Mouse (Mus musculus): ENCODE measurements around the gene Arcn1. TPM values are rescaled to one million over a fixed set of nuclear protein-coding genes. Genes with fewer than 3 reads are reported as not detected.

Gene Arcn1
- polyA plus RNA-seq, 2 experiments = 33.5 to 84.1 TPM

GRCm38 (mm10) chr9:44799102-44799957 lies 31.7 kb upstream of the Arcn1 start, which contains the start of gene Tmem25:
TSS of gene Tmem25 (minus strand) at chr9:44799307.
- H3K4me3 ChIP-seq (ENCODE audit: insufficient read depth in 1 of 2, low read depth in 2 of 2, low read length in 2 of 2) = peak within 1 kb of the TSS; percentile 60 to 63
- peak within 1 kb of the TSS; percentile 91 for H3K4me2 ChIP-seq (ENCODE audit: low read depth)
- WGBS (ENCODE audit: insufficient replicate concordance) = under 1% methylated on average over 75 of the region's 75 CpGs
- no peaks in the 10 kb centered on the region for H3K36me3 ChIP-seq (replicated peaks; ENCODE audit: control insufficient read depth, insufficient read depth, low read depth)
- H3K27ac ChIP-seq = no peak within 1 kb of the TSS
- peaks cover 22% of the 10 kb centered on the region for H3K27me3 ChIP-seq (ENCODE audit: control insufficient read depth, insufficient read depth, low read length)
- peak; percentile 89 for ATAC-seq (ENCODE audit: insufficient read depth)
- H3K9ac ChIP-seq (replicated peaks) = peak within 1 kb of the TSS; percentile 52; the same call in 1 of the 2 replicates
- H3K4me1 ChIP-seq (replicated peaks; ENCODE audit: control insufficient read depth in 2 of 2, insufficient read depth in 2 of 2, low read length in 1 of 2) = peaks cover 0 to 8% of the 10 kb centered on the region in 2 experiments; a peak in 3 of 4 replicates
- no peaks in the 10 kb centered on the region for H3K9me3 ChIP-seq (ENCODE audit: control insufficient read depth, low read length)
- peak; percentile 47 to 58 (median 54) for DNase-seq (ENCODE audit: low read depth in 3 of 3, low spot score in 3 of 3)
- TF ChIP-seq CTCF (IDR thresholded peaks at IDR 0.05; ENCODE audit: low read depth) (no peak), EP300 (IDR thresholded peaks at IDR 0.05; ENCODE audit: low read depth) (no peak)

GRCm38 (mm10) chr9:44798298-44798697 lies 30.7 kb upstream of the Arcn1 start:
- WGBS (ENCODE audit: insufficient replicate concordance) = 39% methylated on average over 7 of the region's 7 CpGs
- Histone ChIP-seq H3K9me3 (ENCODE audit: control insufficient read depth, low read length) (no peaks in the 10 kb centered on the region), H3K27me3 (ENCODE audit: control insufficient read depth, insufficient read depth, low read length) (peaks cover 22% of the 10 kb centered on the region), H3K4me1 (replicated peaks; ENCODE audit: control insufficient read depth in 2 of 2, insufficient read depth in 2 of 2, low read length in 1 of 2) (peaks cover 0 to 8% of the 10 kb centered on the region in 2 experiments; a peak in 3 of 4 replicates), H3K36me3 (replicated peaks; ENCODE audit: control insufficient read depth, insufficient read depth, low read depth) (no peaks in the 10 kb centered on the region), H3K9ac (replicated peaks) (no peak overlapping the region), H3K27ac (no peak overlapping the region), H3K4me3 (ENCODE audit: insufficient read depth in 1 of 2, low read depth in 2 of 2, low read length in 2 of 2) (no peak overlapping the region), H3K4me2 (ENCODE audit: low read depth) (no peak overlapping the region)
- no peak for TF ChIP-seq CTCF (IDR thresholded peaks at IDR 0.05; ENCODE audit: low read depth)
- TF ChIP-seq EP300 (IDR thresholded peaks at IDR 0.05; ENCODE audit: low read depth) = no peak
- DNase-seq (ENCODE audit: low read depth in 3 of 3, low spot score in 3 of 3) (no peak), ATAC-seq (ENCODE audit: insufficient read depth) (no peak)

- Histone ChIP-seq H3K36me3 (replicated peaks; ENCODE audit: control insufficient read depth, insufficient read depth, low read depth) (no peaks in the 10 kb centered on the region; the same call in 1 of the 2 replicates), H3K9ac (replicated peaks) (no peak overlapping the region), H3K4me2 (ENCODE audit: low read depth) (no peak overlapping the region), H3K9me3 (ENCODE audit: control insufficient read depth, low read length) (no peaks in the 10 kb centered on the region), H3K27me3 (ENCODE audit: control insufficient read depth, insufficient read depth, low read length) (no peaks in the 10 kb centered on the region), H3K27ac (no peak overlapping the region), H3K4me3 (ENCODE audit: insufficient read depth in 1 of 2, low read depth in 2 of 2, low read length in 2 of 2) (no peak overlapping the region), H3K4me1 (replicated peaks; ENCODE audit: control insufficient read depth in 2 of 2, insufficient read depth in 2 of 2, low read length in 1 of 2) (no peaks in the 10 kb centered on the region)
- TF ChIP-seq EP300 (IDR thresholded peaks at IDR 0.05; ENCODE audit: low read depth) (no peak), CTCF (IDR thresholded peaks at IDR 0.05; ENCODE audit: low read depth) (no peak)
- no peak for DNase-seq (ENCODE audit: low read depth in 3 of 3, low spot score in 3 of 3)
- WGBS (ENCODE audit: insufficient replicate concordance) = 67% methylated on average over 9 of the region's 9 CpGs
- ATAC-seq (ENCODE audit: insufficient read depth) = no peak
These were observed 25.2 kb upstream of the Arcn1 start for GRCm38 (mm10) chr9:44792842-44793241.

DNA sequence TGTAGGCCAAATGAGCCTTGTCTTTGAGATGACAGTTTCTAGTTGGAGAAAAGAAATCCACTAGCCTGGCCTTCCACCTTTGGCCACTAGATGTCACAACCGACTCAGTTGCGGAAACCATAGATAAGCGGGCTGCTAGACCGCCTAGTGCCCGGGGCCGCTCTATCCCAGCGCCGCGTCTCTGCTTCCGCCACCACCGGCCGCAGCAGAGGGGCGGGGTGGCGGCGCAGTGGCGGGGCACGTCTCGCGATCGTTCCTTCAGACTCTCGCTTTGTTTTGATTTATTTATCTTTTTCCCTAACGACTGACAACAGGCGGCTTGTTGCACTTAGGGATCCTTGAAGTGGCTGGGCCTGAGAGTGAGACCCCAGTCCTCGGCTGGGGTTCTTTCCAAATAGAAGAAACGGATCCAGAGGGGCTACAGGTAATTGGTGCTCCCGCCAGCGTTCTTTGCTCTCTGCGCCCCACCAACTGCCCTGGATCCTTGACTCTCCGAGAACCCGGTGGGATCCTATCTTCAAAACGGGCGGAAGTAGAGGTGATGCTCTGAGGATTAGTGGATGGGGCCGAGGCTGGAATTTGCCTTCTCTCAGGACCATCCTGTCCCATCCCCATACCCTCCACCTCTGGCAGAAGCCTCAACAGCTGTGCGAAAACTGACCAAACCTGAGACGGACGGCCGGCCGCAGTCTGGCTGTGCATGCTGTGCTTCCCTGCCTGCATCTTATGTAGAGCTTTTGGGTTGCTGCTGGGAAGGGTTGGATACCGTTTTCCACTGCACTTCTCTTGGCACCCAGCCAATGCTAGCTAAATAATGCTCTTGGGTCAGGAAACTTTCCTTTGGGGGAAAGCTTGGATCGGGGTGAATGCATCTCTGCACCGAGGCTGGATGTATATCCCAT lies 5.4 kb upstream of the Arcn1 start:
- TF ChIP-seq CTCF (IDR thresholded peaks at IDR 0.05; ENCODE audit: low read depth) = peak; percentile 92
- 0 out of 2 replicates have a peak, but pooled peaks have one; percentile 18 for TF ChIP-seq EP300 (IDR thresholded peaks at IDR 0.05; ENCODE audit: low read depth)
- Histone ChIP-seq H3K36me3 (replicated peaks; ENCODE audit: control insufficient read depth, insufficient read depth, low read depth) (no peaks in the 10 kb centered on the region), H3K9me3 (ENCODE audit: control insufficient read depth, low read length) (no peaks in the 10 kb centered on the region), H3K27ac (no peak overlapping the region; the same call in 1 of the 2 replicates), H3K27me3 (ENCODE audit: control insufficient read depth, insufficient read depth, low read length) (no peaks in the 10 kb centered on the region), H3K4me2 (ENCODE audit: low read depth) (peak overlapping the region; percentile 80), H3K4me1 (replicated peaks; ENCODE audit: control insufficient read depth in 2 of 2, insufficient read depth in 2 of 2, low read length in 1 of 2) (peaks cover 3 to 8% of the 10 kb centered on the region in 2 experiments), H3K4me3 (ENCODE audit: insufficient read depth in 1 of 2, low read depth in 2 of 2, low read length in 2 of 2) (peak overlapping the region; percentile 68 to 87), H3K9ac (replicated peaks) (peak overlapping the region; percentile 58)
- ATAC-seq (ENCODE audit: insufficient read depth) (peak; percentile 98), DNase-seq (ENCODE audit: low read depth in 3 of 3, low spot score in 3 of 3) (peak; percentile 89 to 93 (median 92))
- under 1% methylated on average over 41 of the region's 41 CpGs for WGBS (ENCODE audit: insufficient replicate concordance)

Data from liver, embryonic 14.5 days (tissue).